Mouse (Mus musculus) CH12.LX (cell line): ENCODE data around the gene Gm38392. TPM values are rescaled to one million over a fixed set of nuclear protein-coding genes. Genes with fewer than 3 reads are reported as not detected.

Source experiments
- DNase-seq: peaks from one replicate; pipeline ENCODE4 v3.0.0-alpha.2; 2013; ENCODE audit errors: extremely low read depth
- H3K27ac ChIP-seq: 2 replicates; pipeline ENCODE4 v1.5.1; 2012; ENCODE audit warnings: low read depth, mild to moderate bottlenecking, control low read depth, moderate library complexity; ENCODE audit not compliant: insufficient read depth
- H3K27me3 ChIP-seq: replicated peaks from 2 replicates; pipeline ENCODE3; 2012; ENCODE audit warnings: inconsistent platforms
- H3K36me3 ChIP-seq, 2 experiments: replicated peaks in 1 of 2; 2 replicates each; pipeline versions ENCODE3 to v1.6.1; 2012; ENCODE audit warnings: inconsistent platforms in 1 of 2, low read length in 1 of 2, mild to moderate bottlenecking in 1 of 2, mixed read lengths in 1 of 2, moderate library complexity in 1 of 2; ENCODE audit not compliant: control insufficient read depth in 1 of 2, insufficient read depth in 1 of 2
- H3K4me1 ChIP-seq, 2 experiments: 2 replicates each; pipeline ENCODE4 v1.6.1; 2012; ENCODE audit warnings: inconsistent platforms in 1 of 2, moderate library complexity in 1 of 2; ENCODE audit not compliant: insufficient read depth in 2 of 2, control insufficient read depth in 1 of 2
- H3K4me2 ChIP-seq: 2 replicates; pipeline ENCODE4 v1.6.1; 2012; ENCODE audit warnings: low read depth, mild to moderate bottlenecking, control low read depth; ENCODE audit not compliant: poor library complexity, insufficient read depth, severe bottlenecking
- H3K4me3 ChIP-seq, 3 experiments: fragments of 150-350 bp in 1 of 3; sonication (generic) in 1 of 3; replicated peaks in 1 of 3; 2 replicates each; pipeline versions ENCODE3 to v1.5.1; 2011 to 2012; ENCODE audit warnings: low read depth in 2 of 3, low read length in 2 of 3, mild to moderate bottlenecking in 2 of 3, moderate library complexity in 2 of 3, control low read depth in 1 of 3, improper control_type of control experiment in 1 of 3, inconsistent platforms in 1 of 3, mixed read lengths in 1 of 3; ENCODE audit not compliant: poor library complexity in 1 of 3
- H3K79me2 ChIP-seq: replicated peaks from 2 replicates; pipeline ENCODE4 v1.6.1; 2012; ENCODE audit warnings: mild to moderate bottlenecking, moderate library complexity; ENCODE audit not compliant: control insufficient read depth, poor library complexity, insufficient read depth, severe bottlenecking; ENCODE audit errors: extremely low read depth
- H3K9ac ChIP-seq: 2 replicates; pipeline ENCODE4 v1.6.1; 2012; ENCODE audit warnings: low read depth, mild to moderate bottlenecking, control low read depth, moderate library complexity; ENCODE audit not compliant: insufficient read depth
- H3K9me3 ChIP-seq: replicated peaks from 2 replicates; pipeline ENCODE3; 2012; ENCODE audit warnings: low read length, inconsistent platforms, mixed read lengths
- BHLHE40 ChIP-seq: IDR thresholded peaks from 2 replicates; pipeline ENCODE4 v1.6.1; 2011; ENCODE audit warnings: mild to moderate bottlenecking, low read depth, low read length, improper control_type of control experiment
- CHD1 ChIP-seq: IDR thresholded peaks from 2 replicates; pipeline ENCODE4 v1.6.1; 2012; ENCODE audit warnings: low read depth, low read length, improper control_type of control experiment, inconsistent platforms
- CHD2 ChIP-seq: IDR thresholded peaks from 2 replicates; pipeline ENCODE4 v1.6.1; 2011; ENCODE audit warnings: low read length, improper control_type of control experiment
- CTCF ChIP-seq, 2 experiments: IDR thresholded peaks in 1 of 2; conservative IDR thresholded peaks in 1 of 2; 2 replicates each; pipeline ENCODE4 v1.5.1; 2011 to 2012; ENCODE audit warnings: low read depth in 2 of 2, low read length in 2 of 2, improper control_type of control experiment in 1 of 2, inconsistent platforms in 1 of 2, mild to moderate bottlenecking in 1 of 2, moderate library complexity in 1 of 2
- E2F4 ChIP-seq: IDR thresholded peaks from 2 replicates; pipeline ENCODE4 v1.6.1; 2011; ENCODE audit warnings: low read depth, low read length, improper control_type of control experiment; ENCODE audit not compliant: insufficient replicate concordance
- EP300 ChIP-seq: IDR thresholded peaks from 2 replicates; pipeline ENCODE4 v1.6.1; 2011; ENCODE audit warnings: low read length, improper control_type of control experiment
- JUN ChIP-seq: IDR thresholded peaks from 2 replicates; pipeline ENCODE4 v1.6.1; 2011; ENCODE audit warnings: low read depth, mild to moderate bottlenecking, low read length, improper control_type of control experiment, moderate library complexity; ENCODE audit not compliant: insufficient read depth
- KAT2A ChIP-seq: IDR thresholded peaks from 2 replicates; pipeline ENCODE4 v1.6.1; 2012; ENCODE audit warnings: low read length, improper control_type of control experiment, inconsistent platforms; ENCODE audit not compliant: insufficient replicate concordance
- MAFK ChIP-seq: IDR thresholded peaks from 2 replicates; pipeline ENCODE4 v1.6.1; 2011; ENCODE audit warnings: low read length, improper control_type of control experiment; ENCODE audit not compliant: insufficient replicate concordance
- MAX ChIP-seq: IDR thresholded peaks from 2 replicates; pipeline ENCODE4 v1.6.1; 2011; ENCODE audit warnings: low read length, improper control_type of control experiment
- MAZ ChIP-seq: IDR thresholded peaks from 2 replicates; pipeline ENCODE4 v1.6.1; 2012; ENCODE audit warnings: low read depth, mild to moderate bottlenecking, inconsistent platforms, low read length, improper control_type of control experiment, moderate library complexity
- MEF2A ChIP-seq: IDR thresholded peaks from 2 replicates; pipeline ENCODE4 v1.6.1; 2014; ENCODE audit warnings: low read depth, mild to moderate bottlenecking, inconsistent platforms, low read length, improper control_type of control experiment, borderline replicate concordance
- MYC ChIP-seq: IDR thresholded peaks from 2 replicates; pipeline ENCODE4 v1.6.1; 2011; ENCODE audit warnings: low read depth, mild to moderate bottlenecking, improper control_type of control experiment, low read length
- POLR2A ChIP-seq: IDR thresholded peaks from 2 replicates; pipeline ENCODE4 v1.6.1; 2011; ENCODE audit warnings: low read depth, mild to moderate bottlenecking, improper control_type of control experiment, low read length
- POLR2AphosphoS2 ChIP-seq: IDR thresholded peaks from 2 replicates; pipeline ENCODE4 v1.6.1; 2011; ENCODE audit warnings: low read depth, low read length, improper control_type of control experiment
- RAD21 ChIP-seq: IDR thresholded peaks from 2 replicates; pipeline ENCODE4 v1.6.1; 2011; ENCODE audit warnings: low read depth, mild to moderate bottlenecking, low read length, improper control_type of control experiment, moderate library complexity
- RCOR1 ChIP-seq: conservative IDR thresholded peaks from 2 replicates; pipeline ENCODE4 v1.6.1; 2012; ENCODE audit warnings: low read depth, mild to moderate bottlenecking, inconsistent platforms, low read length, improper control_type of control experiment
- SIN3A ChIP-seq: IDR thresholded peaks from 2 replicates; pipeline ENCODE4 v1.6.1; 2012; ENCODE audit warnings: low read length, improper control_type of control experiment, inconsistent platforms
- SMC3 ChIP-seq: IDR thresholded peaks from 2 replicates; pipeline ENCODE4 v1.6.1; 2011; ENCODE audit warnings: low read depth, low read length, improper control_type of control experiment
- UBTF ChIP-seq: IDR thresholded peaks from 2 replicates; pipeline ENCODE4 v1.6.1; 2012; ENCODE audit warnings: low read depth, mild to moderate bottlenecking, inconsistent platforms, low read length, improper control_type of control experiment, moderate library complexity
- USF1 ChIP-seq: IDR thresholded peaks from 2 replicates; pipeline ENCODE4 v1.6.1; 2014; ENCODE audit warnings: low read depth, mild to moderate bottlenecking, inconsistent platforms, low read length, improper control_type of control experiment
- USF2 ChIP-seq: conservative IDR thresholded peaks from 2 replicates; pipeline ENCODE4 v1.6.1; 2011; ENCODE audit warnings: low read depth, low read length, improper control_type of control experiment
- ZC3H11A ChIP-seq: IDR thresholded peaks from 2 replicates; pipeline ENCODE4 v1.6.1; 2012; ENCODE audit warnings: low read depth, mild to moderate bottlenecking, inconsistent platforms, low read length, improper control_type of control experiment
- ZKSCAN1 ChIP-seq: IDR thresholded peaks from 2 replicates; pipeline ENCODE4 v1.6.1; 2012; ENCODE audit warnings: low read depth, inconsistent platforms, low read length, improper control_type of control experiment, borderline replicate concordance
- dilution Hi-C: fragments of 300-500 bp; cut with MboI; formaldehyde crosslinking; loops from 2 replicates; pipeline ENCODE4 v1.14.3; 2020; ENCODE audit warnings: low sequenced_read_pairs; ENCODE audit not compliant: extremely low pct_unique_long_range_greater_than_20kb, extremely low pct_ligation_motif_present
- in situ Hi-C: fragments of 300-500 bp; cut with MboI; formaldehyde crosslinking; loops from 3 replicates; pipeline ENCODE4 v1.14.3; 2019; ENCODE audit warnings: low sequenced_read_pairs, low pct_ligation_motif_present, low pct_unique_long_range_greater_than_20kb, mixed read lengths
- polyA plus RNA-seq: library from polyadenylated mRNA; unstranded; fragments of >175 nt; gene quantifications from 2 replicates; pipeline ENCODE4 v1.2.1, GENCODE M21; 2012; ENCODE audit warnings: low read depth; ENCODE audit not compliant: insufficient read length
- total RNA-seq, 2 experiments: library from RNA; depleted of rRNA; stranded (reverse); fragments of 300-350 nt in 1 of 2; fragments of >200 nt in 1 of 2; gene quantifications; 2 replicates each; pipeline ENCODE4 v1.2.3; 2012 to 2014

Gm38392 gene
- total and polyA plus RNA-seq, 3 experiments: not detected

- peaks cover 9% of the 10 kb centered on the region for H3K9me3 ChIP-seq
- H3K9ac ChIP-seq: no peak overlapping the region
- H3K79me2 ChIP-seq: no peaks in the 10 kb centered on the region
- no peak overlapping the region for H3K4me3 ChIP-seq
- H3K4me1 ChIP-seq: no peaks in the 10 kb centered on the region; a peak in 1 of 4 replicates
- H3K36me3 ChIP-seq: no peaks in the 10 kb centered on the region
- no peak overlapping the region for H3K4me2 ChIP-seq
- TF ChIP-seq JUN (no peak), SMC3 (no peak), USF2 (no peak), SIN3A (no peak), BHLHE40 (no peak), E2F4 (no peak), CHD1 (no peak)
- TF ChIP-seq, all 38 proteins: peak for 0
- in situ Hi-C loops: no loop called here
- Histone ChIP-seq H3K27me3 (peaks cover 97% of the 10 kb centered on the region), H3K27ac (no peak overlapping the region)
- dilution Hi-C loops: no loop called here
- no peak for DNase-seq
Measured at GRCm38 (mm10) chr3:88212356-88212755, 74.7 kb downstream of the Gm38392 start.

DNA sequence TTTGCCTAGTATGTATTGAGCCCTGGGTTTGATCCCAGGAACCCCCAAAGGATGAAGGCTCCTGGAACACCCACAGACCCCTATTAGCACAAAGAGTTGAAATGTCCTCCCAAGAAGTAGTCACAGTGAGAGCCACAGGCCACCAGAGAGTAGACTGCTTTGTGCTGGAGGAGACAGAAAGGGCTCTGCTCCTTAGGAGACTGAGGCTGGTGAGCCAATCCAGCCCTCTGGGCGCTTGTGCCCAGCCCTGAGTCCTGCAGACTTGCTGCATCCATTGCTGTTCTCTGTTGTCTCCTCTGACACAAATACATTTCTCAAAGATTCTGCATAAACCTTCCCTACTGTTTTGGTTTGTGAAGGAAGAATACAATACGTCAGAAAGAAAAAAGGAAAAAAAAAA lies 76.1 kb downstream of the Gm38392 start:
- dilution Hi-C loops: no loop called here

DNA sequence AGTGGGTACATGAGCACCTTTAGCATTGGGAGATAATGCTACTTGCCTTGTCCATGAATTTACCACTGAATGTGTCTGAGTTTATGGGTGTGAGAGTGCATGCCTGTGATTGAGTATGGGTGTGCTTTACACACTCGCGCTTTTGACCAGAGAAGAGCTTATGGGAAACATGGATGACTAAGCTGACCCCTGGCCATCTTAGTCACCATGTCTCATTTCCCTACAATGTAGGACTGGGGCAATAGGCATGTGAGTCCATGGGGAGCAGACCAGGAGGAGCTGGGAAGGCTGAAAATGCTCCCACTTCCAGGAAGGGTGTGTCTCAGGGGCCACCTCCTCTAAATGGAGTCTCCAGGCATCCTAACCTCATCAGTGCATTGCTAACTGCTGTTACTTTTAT lies 76.9 kb downstream of the Gm38392 start:
- TF ChIP-seq CHD1: no peak
- TF ChIP-seq CTCF (conservative IDR thresholded peaks at IDR 0.05 in 1 of 2, IDR thresholded peaks at IDR 0.05 in 1 of 2; ENCODE audit: low read depth in 2 of 2, low read length in 2 of 2): no peak
- TF ChIP-seq E2F4: no peak
- no peak for TF ChIP-seq RAD21
- TF ChIP-seq ZKSCAN1: no peak
- no peak for TF ChIP-seq CHD2
- TF ChIP-seq JUN: no peak
- no peak for TF ChIP-seq POLR2A
- no peak for TF ChIP-seq MAZ
- TF ChIP-seq MAX: no peak
- no peak for TF ChIP-seq RCOR1
- TF ChIP-seq UBTF: no peak
- TF ChIP-seq BHLHE40: no peak
- TF ChIP-seq MAFK: no peak
- TF ChIP-seq USF2: no peak
- no peak for TF ChIP-seq ZC3H11A
- TF ChIP-seq KAT2A: no peak
- no peak for TF ChIP-seq MYC
- TF ChIP-seq MEF2A: no peak
- Histone ChIP-seq H3K79me2 (no peaks in the 10 kb centered on the region), H3K9me3 (peaks cover 5% of the 10 kb centered on the region), H3K4me2 (no peak overlapping the region), H3K4me1 (no peaks in the 10 kb centered on the region), H3K27me3 (peaks cover 97% of the 10 kb centered on the region), H3K36me3 (no peaks in the 10 kb centered on the region), H3K4me3 (no peak overlapping the region), H3K9ac (no peak overlapping the region), H3K27ac (no peak overlapping the region)
- dilution Hi-C loops: no loop called here
- DNase-seq: no peak
- in situ Hi-C loops: no loop called here

More for the DNA sequence above, 76.1 kb downstream of the Gm38392 start:
- H3K4me1 ChIP-seq: no peaks in the 10 kb centered on the region; a peak in 1 of 4 replicates
- H3K27ac ChIP-seq: no peak overlapping the region
- H3K4me3 ChIP-seq: no peak overlapping the region
- TF ChIP-seq JUN (no peak), BHLHE40 (no peak), POLR2AphosphoS2 (no peak), USF2 (no peak), USF1 (no peak), EP300 (no peak), SIN3A (no peak), SMC3 (no peak), KAT2A (no peak), POLR2A (no peak), ZKSCAN1 (no peak)
- peaks cover 97% of the 10 kb centered on the region for H3K27me3 ChIP-seq
- no peak overlapping the region for H3K4me2 ChIP-seq
- H3K36me3 ChIP-seq: no peaks in the 10 kb centered on the region
- no peak for DNase-seq
- H3K9ac ChIP-seq: no peak overlapping the region
- peaks cover 9% of the 10 kb centered on the region for H3K9me3 ChIP-seq
- no peaks in the 10 kb centered on the region for H3K79me2 ChIP-seq
- in situ Hi-C loops: no loop called here
